Mouse (Mus musculus): Measurements from ENCODE around the gene Morn2. TPM values are rescaled to one million over a fixed set of nuclear protein-coding genes. Genes with fewer than 3 reads are reported as not detected.

The Morn2 gene
- polyA plus RNA-seq (2012; rRNA removed) = 22.7 and 26.6 TPM in 2 replicates

DNA sequence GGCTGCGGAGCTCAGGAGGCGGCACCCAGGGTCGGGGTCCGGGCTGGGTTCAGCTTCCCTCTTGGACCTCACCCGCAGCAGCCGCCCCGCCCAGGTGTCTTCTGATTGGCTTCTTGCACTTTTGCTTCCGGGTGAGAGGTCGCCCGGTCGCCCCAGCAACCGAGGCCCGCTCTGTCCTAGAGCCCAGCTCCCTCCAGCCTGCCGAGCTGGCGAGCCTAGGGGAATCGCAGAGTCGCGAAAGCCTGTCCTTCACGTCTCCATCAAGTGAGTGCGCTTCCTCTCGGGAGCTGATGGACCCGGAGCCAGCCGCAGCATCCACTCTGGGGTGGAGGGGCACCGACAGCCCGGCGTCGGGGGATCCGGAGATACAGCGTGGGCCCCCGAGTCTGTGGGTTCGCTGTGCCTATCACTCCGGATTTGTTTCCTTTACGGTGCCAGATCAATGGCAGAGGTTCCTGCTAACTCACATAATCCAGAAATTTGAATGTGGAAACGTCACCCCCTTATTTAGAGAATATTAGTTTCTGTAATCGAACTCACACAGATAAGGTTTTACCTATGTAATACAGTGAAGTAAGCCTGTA lies at the start of gene Morn2, which contains the start of gene Dhx57:
TSS of gene Morn2 (plus strand) at position 130 of the 584 bp plus-strand sequence.
TSS of gene Dhx57 (minus strand) at position 403 of the 584 bp plus-strand sequence.

DNA sequence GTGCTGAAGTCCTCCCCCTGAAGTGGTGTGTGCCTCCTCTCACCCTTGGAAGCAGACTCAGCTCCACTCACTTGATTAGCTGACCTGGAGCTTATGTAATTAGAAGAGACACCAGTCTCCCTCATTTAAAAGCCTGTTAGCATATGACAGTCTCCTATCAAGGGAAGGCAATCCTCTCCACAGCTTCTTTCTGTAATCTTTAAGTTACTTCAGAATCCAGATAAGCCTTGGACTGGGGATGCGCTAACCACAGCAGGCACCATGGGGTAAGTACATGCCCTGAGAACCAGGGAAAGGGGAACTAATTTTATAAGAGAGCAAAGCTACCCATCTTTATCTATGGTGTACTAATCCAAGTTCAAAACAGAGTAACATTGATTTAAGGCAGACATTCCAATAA lies 17.2 kb downstream of the Morn2 start, which contains the start of gene Arhgef33:
TSS of gene Arhgef33 (plus strand) at position 157 of the 400 bp plus-strand sequence.

Other genes with a start within 250 kb of the Morn2 start
- 85.8 and 96.9 TPM in 2 replicates for gene Hnrnpll, start 227.9 kb upstream of the Morn2 start, polyA plus RNA-seq (2012; rRNA removed)
- gene Galm, start 162.7 kb upstream of the Morn2 start, polyA plus RNA-seq (2012; rRNA removed) = 2.4 and 3.9 TPM in 2 replicates
- 417 and 493 TPM in 2 replicates for gene Srsf7, start 82.9 kb upstream of the Morn2 start, polyA plus RNA-seq (2012; rRNA removed)
- gene Ttc39d, start 82.7 kb upstream of the Morn2 start, polyA plus RNA-seq (2012; rRNA removed) = 0.10 TPM in 2 replicates
- 12.7 and 15.0 TPM in 2 replicates for gene Gemin6, start 65.8 kb upstream of the Morn2 start, polyA plus RNA-seq (2012; rRNA removed)
- gene Dhx57, start 273 bp downstream of the Morn2 start, polyA plus RNA-seq (2012; rRNA removed) = 68.2 and 69.8 TPM in 2 replicates
- 1.8 and 2.9 TPM in 2 replicates for gene Arhgef33, start 17.2 kb downstream of the Morn2 start, polyA plus RNA-seq (2012; rRNA removed)
- gene Gm10190, start 83.3 kb downstream of the Morn2 start, polyA plus RNA-seq (2012; rRNA removed) = 0.59 and 0.61 TPM in 2 replicates
- 14.1 and 14.7 TPM in 2 replicates for gene Sos1, start 190.2 kb downstream of the Morn2 start, polyA plus RNA-seq (2012; rRNA removed)

All from central nervous system, embryonic 14 days (tissue).